Mouse (Mus musculus) CH12F3 (cell line): ENCODE data around the gene Meiob.

ENCODE experiments used
- in situ Hi-C: fragments of 300-500 bp; cut with MboI; formaldehyde crosslinking; loops from 2 replicates; pipeline ENCODE4 v1.14.3; 2020; ENCODE audit warnings: low sequenced_read_pairs

The Meiob gene

DNA sequence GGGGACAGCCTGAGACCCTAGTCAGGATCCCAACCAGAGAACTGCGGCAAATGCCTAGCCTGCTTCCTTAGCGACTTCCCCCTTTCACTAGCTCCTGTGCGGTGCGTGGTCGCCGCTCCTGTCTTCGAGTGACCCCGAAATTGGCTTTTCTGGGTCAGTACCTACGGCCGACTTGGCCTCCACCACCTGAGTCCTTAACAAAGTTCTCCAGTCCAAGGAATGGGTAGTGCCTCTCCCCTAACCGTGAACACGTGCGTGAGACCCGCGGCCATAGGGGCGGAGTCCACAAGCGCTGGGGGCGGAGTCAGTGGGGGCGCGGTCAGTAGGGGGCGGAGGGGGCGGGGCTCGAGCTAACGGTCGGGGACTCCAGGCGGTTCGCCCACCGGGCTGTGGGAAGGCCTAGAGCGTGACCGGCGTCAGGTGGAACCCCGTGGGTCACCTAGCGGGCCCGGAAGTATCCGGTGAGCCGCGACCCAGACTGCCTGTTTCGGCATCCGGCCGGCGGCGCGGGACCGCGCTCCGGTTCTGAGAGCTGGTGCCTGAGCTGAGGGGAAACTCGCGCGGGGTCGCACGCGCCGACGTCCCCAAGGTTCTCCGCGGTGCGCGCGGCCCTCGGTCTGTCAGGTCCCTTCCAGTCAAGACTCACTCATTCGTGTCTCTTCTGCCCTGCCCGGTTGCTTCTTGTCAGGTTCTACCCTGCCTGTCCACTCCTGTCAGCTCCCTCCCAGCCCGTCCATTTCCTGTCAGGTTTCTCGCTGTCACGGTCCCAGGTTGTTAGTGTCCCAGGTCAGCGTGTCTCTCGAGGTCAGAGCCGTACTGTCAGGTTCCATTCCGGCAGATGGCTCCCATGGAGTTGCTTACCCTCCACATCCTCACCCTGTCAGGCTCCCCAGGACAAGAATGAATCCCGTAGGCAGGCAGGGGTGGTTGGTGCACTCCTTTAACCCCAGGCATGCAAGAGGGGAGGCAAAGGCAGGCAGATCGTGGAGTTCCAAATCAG, at the start of gene Meiob:
TSS of gene Meiob (plus strand) at position 338 of the 1,000 bp plus-strand sequence.
- in situ Hi-C loops: no loop called here

DNA sequence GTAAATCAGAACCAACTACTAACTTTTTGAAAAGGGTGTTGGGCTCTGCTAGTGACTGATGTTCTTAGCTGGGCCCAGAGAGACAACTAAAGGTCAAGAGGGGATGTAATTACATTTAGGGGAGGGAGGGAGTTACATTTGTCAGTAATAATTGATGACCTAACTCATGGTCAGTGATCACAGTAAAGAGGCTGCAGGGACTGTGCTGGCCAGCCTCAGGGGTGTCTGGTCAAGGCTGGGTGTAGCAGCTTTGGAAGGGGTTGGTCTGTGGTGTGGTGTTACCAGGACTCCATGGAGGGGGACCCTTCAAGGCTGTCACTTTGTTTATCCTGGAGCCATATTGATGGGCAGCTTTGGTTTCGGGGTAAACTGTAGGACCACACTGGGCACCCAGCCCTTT, 46.7 kb upstream of the Meiob start:
- in situ Hi-C loops: no loop called here

DNA sequence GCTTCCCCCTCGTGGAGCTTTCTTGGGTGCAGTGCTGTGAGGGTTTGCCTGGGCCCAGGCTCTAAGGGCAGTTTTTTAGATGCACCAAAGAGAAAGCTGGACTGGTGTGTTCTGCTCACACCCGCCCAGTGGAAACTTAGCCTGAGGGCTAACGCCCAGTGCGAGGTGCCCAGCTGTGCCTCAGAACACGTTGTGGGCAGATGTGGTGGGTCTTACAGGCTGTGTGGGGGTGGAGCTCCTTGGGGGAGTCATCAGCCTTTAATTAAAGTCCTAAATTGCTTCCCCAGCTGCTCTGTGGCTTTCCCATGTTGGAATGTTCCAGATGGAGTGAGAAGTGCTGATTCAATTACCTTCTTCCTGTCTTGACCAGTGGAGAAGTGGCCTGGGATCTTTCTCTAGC, 43.0 kb upstream of the Meiob start:
- in situ Hi-C loops: no loop called here

DNA sequence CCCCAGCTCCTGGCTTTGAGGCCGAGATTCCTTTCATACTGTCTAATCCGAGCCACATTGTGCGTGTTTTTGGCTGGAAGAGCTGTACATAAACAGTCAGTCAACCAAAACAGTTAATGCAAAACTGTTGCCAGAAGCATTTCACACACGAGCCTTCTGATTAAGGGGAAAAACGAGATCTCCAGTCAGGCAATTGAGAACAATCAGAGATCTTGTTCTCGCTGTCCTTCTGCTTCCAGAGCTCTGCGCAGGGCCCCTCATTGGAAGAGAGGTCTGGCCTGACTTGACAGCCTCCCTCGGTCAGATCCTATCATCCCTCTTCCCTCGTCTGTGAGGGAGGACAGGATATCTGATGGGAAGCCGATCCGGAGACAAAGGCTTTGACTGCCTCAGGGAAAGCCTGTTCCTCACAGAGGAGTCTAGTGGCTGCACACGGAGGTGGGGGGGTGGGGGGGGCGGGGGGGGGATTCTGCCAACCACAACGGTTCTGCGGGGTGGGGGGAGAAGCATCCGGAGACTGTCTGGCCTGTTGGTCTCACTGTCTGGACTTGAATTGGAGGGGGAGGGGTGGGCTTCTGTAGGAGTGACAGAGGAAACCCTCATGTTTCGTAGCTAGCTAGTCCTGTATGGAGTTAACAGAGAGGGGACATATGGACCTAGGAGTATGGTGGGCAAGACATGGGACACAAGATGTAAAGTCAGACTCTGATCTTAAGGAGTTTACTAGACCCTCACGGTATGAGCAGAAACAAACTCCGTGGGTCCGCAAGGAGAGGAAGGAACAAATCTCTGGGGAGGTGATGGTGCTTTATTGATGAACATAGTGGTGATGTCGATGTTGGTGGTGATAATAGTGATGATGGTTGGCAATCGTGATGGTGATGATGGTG, 38.8 kb upstream of the Meiob start:
- in situ Hi-C loops: no loop called here

DNA sequence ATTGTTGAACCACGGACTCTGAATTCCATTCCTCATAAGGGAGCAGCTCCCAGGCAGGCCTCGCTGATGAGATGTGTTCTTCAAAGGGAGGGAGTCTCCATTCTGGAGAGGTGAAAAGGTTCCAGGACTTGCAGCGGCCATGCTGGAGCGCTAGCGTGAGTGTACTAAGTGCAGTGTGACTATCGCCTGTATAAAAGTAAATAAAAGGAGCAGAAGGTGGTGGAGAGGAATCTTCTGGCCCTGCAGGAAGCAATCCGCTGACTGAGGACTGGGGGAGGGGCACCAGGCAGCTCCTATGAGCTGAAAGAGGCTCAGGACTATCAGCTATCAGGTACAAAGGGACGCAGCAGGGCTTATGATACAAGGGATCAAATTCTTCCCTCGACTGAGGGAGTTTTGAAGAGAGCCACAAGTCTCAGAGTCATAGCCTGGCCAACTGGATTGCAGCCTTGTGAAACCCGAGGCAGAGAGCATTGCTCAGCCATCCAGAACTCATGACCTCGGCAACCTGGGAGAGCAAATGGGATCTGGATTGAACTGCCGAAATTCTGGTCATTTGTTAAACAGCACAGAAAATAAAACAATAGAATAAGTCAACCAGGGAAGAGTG, 37.7 kb upstream of the Meiob start:
- in situ Hi-C loops: no loop called here

DNA sequence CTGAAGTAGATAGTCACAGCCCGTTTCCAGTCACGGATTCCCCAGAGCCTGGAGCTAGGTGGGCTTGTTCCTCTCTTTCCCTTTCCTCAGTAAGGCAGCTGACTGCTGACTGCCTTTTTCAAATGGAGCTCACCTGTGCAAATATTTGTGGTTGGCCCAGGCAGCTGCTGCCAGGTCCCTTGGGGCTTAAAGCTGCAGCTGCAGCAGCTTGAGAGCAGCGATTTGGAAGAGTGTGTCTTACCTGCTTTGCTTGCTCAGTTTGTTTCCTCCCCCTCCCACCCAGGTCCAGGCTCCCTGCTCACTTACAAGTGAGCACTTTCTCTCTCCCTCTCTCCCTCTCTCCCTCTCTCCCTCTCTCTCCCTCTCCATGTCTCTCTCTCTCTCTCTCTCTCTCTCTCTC, 34.9 kb upstream of the Meiob start:
- in situ Hi-C loops: no loop called here

DNA sequence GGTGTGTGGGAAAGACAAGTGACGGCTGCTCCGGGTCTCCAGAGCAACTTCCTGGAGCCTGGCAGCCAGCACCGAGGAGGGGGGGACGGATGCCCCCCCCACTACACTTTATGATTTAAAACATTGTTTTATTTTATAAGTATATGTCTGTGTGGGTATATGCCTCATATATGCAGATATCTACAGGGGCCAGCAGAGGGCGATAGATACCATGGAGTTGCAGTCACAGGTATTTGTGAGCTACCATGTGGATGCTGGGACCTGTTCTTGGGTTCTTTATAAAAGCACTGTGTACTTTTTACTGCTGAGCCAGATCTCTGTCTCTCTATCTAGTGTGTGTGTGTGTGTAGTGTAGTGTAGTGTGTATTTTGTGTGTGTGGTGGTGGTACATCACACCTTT, 30.8 kb upstream of the Meiob start:
- in situ Hi-C loops: no loop called here

DNA sequence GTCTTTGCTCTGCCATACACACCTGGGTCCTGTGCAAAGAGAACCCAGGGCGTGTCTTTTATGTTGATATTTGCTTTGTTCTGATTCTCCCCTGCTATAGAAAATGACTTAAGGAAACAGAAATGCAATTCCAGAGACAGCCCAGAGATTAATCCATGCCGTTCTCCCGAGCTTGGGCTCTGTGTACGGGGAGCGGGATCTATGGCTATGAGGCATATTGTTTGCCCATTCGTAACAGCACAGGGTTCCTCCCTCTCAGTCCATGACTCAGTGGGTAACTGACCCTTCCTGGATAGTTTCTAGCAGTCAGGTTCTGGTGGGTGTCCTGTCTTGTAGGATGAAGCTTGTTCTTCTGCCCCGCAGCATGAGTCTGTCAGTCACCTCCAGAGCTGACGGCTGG, 28.9 kb upstream of the Meiob start:
- in situ Hi-C loops: no loop called here

DNA sequence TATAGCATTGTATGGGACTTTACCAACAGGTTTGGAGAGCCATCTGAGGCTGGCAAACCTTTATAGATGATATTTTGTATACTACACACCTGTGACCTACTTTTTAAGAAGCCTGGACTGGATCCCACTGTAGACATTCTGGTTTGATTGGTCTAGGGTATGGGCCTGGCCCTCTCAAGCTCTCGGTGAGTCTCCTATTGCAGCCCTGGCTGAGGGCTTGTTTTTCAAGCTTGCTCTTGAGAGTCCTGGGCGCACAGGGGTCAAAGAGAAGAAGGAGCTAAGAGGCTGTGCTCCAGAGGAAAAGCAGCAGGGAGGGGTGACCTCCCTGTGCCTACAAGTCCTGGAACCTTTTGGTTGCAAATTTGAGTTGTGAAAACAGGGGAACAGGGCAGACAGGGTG, 27.0 kb upstream of the Meiob start:
- in situ Hi-C loops: no loop called here

DNA sequence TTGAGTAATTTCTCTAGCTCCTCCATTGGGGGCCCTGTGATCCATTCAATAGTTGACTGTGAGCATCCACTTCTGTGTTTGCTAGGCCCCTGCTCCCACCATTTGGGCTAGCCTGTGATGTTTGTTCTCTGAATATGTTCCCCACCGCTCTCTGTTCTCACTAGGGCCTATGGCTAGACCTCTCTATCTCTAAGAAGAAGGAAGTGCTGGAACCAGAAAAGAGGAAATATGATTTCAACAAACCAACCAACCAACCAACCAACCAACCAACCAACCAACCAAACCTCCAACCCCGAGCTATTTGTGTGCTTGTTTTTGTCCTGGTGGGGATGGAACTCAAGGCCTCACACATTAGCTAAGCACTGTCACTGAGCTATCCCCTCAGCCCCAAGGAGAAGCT, 23.3 kb upstream of the Meiob start:
- in situ Hi-C loops: no loop called here

DNA sequence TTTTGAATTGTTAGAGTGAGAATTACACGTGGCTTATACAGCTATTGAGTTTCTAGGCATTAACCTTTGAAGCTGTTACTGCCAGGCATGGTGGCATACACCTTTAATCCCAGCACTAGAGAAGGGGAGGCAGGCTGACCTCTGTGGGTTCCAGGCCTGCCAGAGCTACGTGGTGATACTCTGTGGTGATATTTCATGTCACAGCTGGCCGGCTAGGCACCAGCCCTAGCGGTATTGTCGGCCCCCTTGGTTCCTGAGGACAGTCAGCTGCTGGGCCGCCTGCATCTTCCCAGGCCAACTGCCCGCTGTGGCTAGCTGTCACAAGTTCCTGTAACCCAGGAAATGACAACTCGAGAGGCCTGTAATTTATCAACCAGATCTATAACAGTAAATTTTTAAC, 11.9 kb upstream of the Meiob start:
- in situ Hi-C loops: no loop called here

DNA sequence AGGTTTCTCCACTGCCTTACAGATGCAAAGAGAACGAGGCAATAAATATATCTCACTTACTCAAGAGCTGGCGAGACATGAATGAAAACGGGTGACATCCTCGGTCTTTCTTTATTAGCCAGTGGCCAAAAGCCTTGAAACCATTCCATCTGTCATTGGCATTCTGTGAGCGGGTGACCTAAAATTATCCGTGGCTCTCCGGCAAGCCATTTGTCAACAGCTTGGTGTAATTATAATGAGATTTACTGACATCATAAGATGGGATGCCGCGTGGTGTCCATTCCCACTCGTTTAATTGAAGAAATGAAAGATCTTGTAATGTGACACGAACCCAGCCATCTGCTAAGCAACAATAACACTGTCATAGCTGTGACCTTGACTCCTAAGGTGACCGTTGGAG, 9.3 kb upstream of the Meiob start:
- in situ Hi-C loops: no loop called here

DNA sequence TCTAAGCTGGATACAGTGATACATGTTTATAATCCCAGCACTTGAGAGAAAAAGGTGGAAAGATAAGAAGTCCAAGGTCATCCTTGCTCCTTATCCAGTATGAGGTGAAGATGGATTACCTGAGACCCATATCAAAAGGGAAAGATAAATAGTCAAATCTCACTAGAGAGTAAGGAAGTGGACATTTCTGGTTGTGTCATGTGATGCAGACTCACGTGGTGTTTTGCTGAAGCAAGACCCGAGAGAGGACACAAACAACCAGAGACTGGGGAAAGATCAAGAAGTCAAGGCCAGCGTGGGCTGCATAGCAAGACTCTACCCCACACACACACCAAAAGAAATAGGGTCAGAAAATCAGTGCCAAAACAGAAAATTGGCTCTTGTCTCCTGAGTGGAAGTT, 7.1 kb upstream of the Meiob start:
- in situ Hi-C loops: no loop called here

DNA sequence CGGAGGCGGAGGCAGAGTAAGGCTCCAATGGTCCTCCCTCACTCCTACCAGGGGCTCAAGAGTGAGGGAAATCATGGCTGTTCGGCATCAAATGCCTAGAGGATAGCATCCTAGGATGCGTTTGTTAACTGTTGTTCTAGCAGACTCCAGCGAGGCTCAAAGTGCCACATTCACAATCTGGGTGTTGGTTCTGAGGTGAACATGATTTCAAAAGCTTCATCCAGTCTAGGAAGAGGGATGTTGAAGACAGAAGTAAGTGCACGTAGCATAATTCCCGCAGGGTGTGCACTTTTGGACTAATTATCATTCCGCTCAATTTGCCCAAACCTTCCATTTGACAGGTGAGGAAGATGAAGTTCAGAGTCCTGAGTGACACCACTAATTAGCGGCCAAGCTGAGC, 5.9 kb upstream of the Meiob start:
- in situ Hi-C loops: no loop called here

DNA sequence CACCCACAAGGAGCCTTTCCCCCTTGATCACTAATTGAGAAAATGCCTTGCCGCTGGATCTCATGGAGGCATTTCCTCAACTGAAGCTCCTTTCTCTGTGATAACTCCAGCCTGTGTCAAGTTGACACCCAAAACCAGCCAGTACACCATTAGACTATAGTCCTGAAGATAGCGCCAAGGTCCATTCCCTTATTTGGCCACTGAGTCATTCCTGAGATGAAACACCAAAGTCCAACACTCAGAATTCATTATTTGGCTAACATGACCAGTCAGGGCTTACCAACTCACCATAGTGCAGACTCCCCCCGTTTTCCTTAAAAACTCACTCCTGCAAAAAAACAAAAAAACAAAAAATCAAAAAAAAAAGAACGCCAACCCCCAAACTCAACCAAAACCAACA, 4.6 kb upstream of the Meiob start:
- in situ Hi-C loops: no loop called here

DNA sequence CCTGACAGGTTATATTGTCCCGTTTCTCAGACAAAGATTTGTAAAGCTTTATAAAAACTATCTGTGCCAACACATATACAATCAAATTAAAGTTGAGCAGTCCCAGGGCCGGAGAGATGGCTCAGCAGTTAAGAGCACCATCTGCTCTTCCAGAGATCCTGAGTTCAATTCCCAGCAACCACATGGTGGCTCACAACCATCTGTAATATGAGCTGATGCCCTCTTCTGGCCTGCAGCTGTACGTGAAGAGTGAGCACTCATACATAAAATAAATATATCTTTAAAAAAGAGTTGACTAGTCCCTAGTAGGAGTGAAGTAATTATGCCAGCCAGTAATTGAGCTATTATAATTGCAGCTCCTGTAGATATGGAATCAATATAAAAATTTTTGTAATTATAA, 3.6 kb upstream of the Meiob start:
- in situ Hi-C loops: no loop called here

DNA sequence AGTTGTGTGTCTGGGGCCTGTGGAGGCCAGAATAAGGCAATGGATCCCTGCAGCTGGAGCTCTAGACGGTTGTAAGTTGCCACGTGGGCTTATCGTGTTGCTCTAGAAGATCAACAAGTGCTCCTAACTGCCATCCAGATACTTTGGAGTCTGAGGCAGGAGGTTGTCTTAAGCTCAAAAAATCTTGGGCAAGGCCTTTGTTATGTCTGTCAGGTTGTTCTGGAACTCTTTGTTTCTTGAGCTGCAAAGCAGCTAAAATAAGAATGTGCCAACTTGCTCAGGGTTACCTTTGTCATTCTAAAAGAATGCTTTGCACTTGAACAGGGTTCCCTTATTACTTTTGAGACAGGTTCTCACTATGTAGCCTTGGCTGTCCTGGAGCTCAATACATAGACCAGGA, 7.1 kb downstream of the Meiob start:
- in situ Hi-C loops: no loop called here

DNA sequence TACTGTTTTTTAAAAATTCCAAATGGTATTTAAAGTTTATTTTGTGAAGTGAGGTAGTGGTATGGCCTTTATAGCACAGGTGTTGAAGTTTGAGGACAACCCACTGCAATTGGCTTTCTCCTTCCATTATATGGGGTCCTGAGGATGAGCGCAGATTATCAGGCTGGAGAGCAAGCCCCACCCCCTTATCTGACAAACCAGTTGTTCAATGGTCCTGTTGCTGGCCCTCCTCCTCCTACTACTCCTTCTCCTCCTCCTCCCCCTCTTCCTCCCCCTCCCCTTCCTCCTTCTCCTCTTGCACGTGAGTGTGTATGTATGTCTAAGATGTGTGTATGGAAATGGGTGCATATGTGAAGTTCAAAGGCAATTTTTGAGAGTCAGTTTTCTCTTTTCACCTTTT, 8.1 kb downstream of the Meiob start:
- in situ Hi-C loops: no loop called here

DNA sequence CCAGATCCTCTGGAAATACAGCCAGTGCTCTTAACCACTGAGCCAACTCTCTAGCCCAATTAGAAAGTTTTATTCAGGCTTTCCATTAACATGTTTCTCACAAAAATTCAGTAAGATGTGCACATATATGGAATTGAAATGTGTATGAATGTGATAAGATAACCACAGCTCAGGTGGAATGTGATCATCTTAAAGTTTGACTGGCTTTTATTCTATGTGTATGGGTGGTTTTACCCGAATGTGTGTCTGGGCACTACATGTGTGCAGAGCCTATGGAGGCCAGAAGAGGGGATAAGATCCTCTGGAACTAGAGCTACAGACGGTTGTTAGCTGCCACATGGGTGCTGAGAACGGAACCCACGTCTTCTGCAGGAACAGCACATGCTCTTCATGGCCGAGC, 11.2 kb downstream of the Meiob start:
- in situ Hi-C loops: no loop called here

DNA sequence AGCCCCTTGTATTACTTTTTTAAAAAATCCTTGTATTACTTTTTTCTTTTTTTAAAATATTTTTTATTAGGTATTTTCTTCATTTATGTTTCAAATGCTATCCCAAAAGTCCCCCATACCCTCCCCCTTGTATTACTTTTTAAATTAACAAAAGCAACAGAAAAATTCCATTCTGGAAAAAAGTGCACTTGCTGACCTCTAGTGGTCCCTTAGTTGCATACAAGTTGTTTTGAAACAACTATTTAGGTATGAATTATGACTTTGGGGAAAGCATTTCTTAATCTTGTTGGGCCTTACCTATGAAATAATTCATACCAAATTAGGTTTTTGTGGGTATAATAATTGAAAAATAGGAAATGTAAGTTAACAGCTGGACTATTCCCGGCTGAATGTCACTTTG, 13.4 kb downstream of the Meiob start:
- in situ Hi-C loops: no loop called here

DNA sequence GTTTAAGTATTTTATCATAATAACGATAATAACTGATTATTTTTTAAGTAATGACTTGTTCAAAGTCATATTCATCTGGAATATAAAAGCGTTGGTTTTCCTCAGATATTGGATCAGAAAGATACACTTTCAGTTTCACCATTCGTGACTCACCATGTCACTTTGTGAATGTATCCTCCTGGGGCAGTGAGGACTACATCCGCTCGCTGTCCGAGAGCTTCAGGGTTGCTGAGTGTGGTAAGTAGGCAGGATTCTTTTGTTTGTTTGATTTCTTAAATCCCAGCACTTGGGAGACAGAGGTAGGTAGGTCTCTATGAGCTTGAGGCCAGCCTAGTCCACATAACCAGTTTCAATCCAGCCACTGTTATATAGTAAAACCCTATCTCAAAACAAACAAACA, 14.1 kb downstream of the Meiob start:
- in situ Hi-C loops: no loop called here
